Mouse (Mus musculus): ENCODE results near the gene Myo9a. TPM values are rescaled to one million over a fixed set of nuclear protein-coding genes. Genes with fewer than 3 reads are reported as not detected.

Gene Myo9a
- total and polyA plus RNA-seq, 2 experiments from 2014 or later, result 16.5 to 38.3 TPM

- H3K4me1 ChIP-seq (ENCODE audit: insufficient read depth, low read length), result 0 out of 2 replicates have a peak, but pooled peaks cover 3% of the 10 kb centered on the region
- H3K9ac ChIP-seq (replicated peaks; ENCODE audit: low read length, poor library complexity, severe bottlenecking), result no peak overlapping the region
These were observed 23.0 kb upstream of the Myo9a start for GRCm38 (mm10) chr9:59727569-59728286.

GRCm38 (mm10) chr9:59731136-59731535 lies 19.6 kb upstream of the Myo9a start:
- H3K36me3 ChIP-seq (ENCODE audit: insufficient read depth, low read length), result no peaks in the 10 kb centered on the region
- no peak overlapping the region for H3K9ac ChIP-seq (replicated peaks; ENCODE audit: low read length, poor library complexity, severe bottlenecking)
- no peak for DNase-seq (ENCODE audit: low spot score)
- no peaks in the 10 kb centered on the region for H3K4me1 ChIP-seq (ENCODE audit: insufficient read depth, low read length)
- H3K4me2 ChIP-seq (ENCODE audit: low read depth, low read length, poor library complexity, severe bottlenecking), result no peak overlapping the region
- TF ChIP-seq CTCF (IDR thresholded peaks at IDR 0.05), result no peak
- H3K27ac ChIP-seq (ENCODE audit: low read depth, low read length), result no peak overlapping the region
- no peaks in the 10 kb centered on the region for H3K9me3 ChIP-seq (ENCODE audit: low read length)
- ATAC-seq (ENCODE audit: low FRiP score), result no peak
- no peak overlapping the region for H3K4me3 ChIP-seq (ENCODE audit: low read depth, low read length)
- H3K27me3 ChIP-seq (ENCODE audit: insufficient read depth, low read length), result no peaks in the 10 kb centered on the region
- WGBS, result 88% methylated on average over 5 of the region's 5 CpGs

More at GRCm38 (mm10) chr9:59727569-59728286, 23.0 kb upstream of the Myo9a start:
- Histone ChIP-seq H3K4me2 (ENCODE audit: low read depth, low read length, poor library complexity, severe bottlenecking) (no peak overlapping the region), H3K27ac (ENCODE audit: low read depth, low read length) (no peak overlapping the region), H3K4me3 (ENCODE audit: low read depth, low read length) (no peak overlapping the region), H3K9me3 (ENCODE audit: low read length) (no peaks in the 10 kb centered on the region), H3K27me3 (ENCODE audit: insufficient read depth, low read length) (no peaks in the 10 kb centered on the region), H3K36me3 (ENCODE audit: insufficient read depth, low read length) (no peaks in the 10 kb centered on the region)
- no peak for TF ChIP-seq CTCF (IDR thresholded peaks at IDR 0.05)
- WGBS, result 88% methylated on average over 11 of the region's 11 CpGs
- ATAC-seq (ENCODE audit: low FRiP score), result no peak
- no peak for DNase-seq (ENCODE audit: low spot score)

GRCm38 (mm10) chr9:59733075-59733474 lies 17.6 kb upstream of the Myo9a start:
- no peaks in the 10 kb centered on the region for H3K9me3 ChIP-seq (ENCODE audit: low read length)
- H3K4me1 ChIP-seq (ENCODE audit: insufficient read depth, low read length), result no peaks in the 10 kb centered on the region
- H3K4me2 ChIP-seq (ENCODE audit: low read depth, low read length, poor library complexity, severe bottlenecking), result no peak overlapping the region
- ATAC-seq (ENCODE audit: low FRiP score) (no peak), DNase-seq (ENCODE audit: low spot score) (no peak)
- no peak overlapping the region for H3K9ac ChIP-seq (replicated peaks; ENCODE audit: low read length, poor library complexity, severe bottlenecking)
- WGBS, result 84% methylated on average over 6 of the region's 6 CpGs
- H3K27me3 ChIP-seq (ENCODE audit: insufficient read depth, low read length), result no peaks in the 10 kb centered on the region
- no peaks in the 10 kb centered on the region for H3K36me3 ChIP-seq (ENCODE audit: insufficient read depth, low read length)
- no peak overlapping the region for H3K4me3 ChIP-seq (ENCODE audit: low read depth, low read length)
- H3K27ac ChIP-seq (ENCODE audit: low read depth, low read length), result no peak overlapping the region
- no peak for TF ChIP-seq CTCF (IDR thresholded peaks at IDR 0.05)

- Histone ChIP-seq H3K4me2 (ENCODE audit: low read depth, low read length, poor library complexity, severe bottlenecking) (no peak overlapping the region), H3K9me3 (ENCODE audit: low read length) (no peaks in the 10 kb centered on the region), H3K4me3 (ENCODE audit: low read depth, low read length) (no peak overlapping the region), H3K36me3 (ENCODE audit: insufficient read depth, low read length) (no peaks in the 10 kb centered on the region), H3K27me3 (ENCODE audit: insufficient read depth, low read length) (no peaks in the 10 kb centered on the region), H3K9ac (replicated peaks; ENCODE audit: low read length, poor library complexity, severe bottlenecking) (no peak overlapping the region), H3K27ac (ENCODE audit: low read depth, low read length) (no peak overlapping the region), H3K4me1 (ENCODE audit: insufficient read depth, low read length) (no peaks in the 10 kb centered on the region)
- no peak for ATAC-seq (ENCODE audit: low FRiP score)
- TF ChIP-seq CTCF (IDR thresholded peaks at IDR 0.05), result no peak
- WGBS, result 76% methylated on average over 4 of the region's 4 CpGs
- no peak for DNase-seq (ENCODE audit: low spot score)
These were observed 15.3 kb upstream of the Myo9a start for GRCm38 (mm10) chr9:59735394-59735793.

- no peaks in the 10 kb centered on the region for H3K36me3 ChIP-seq (ENCODE audit: insufficient read depth, low read length)
- no peak for TF ChIP-seq CTCF (IDR thresholded peaks at IDR 0.05)
- ATAC-seq (ENCODE audit: low FRiP score), result no peak
- no peak overlapping the region for H3K4me3 ChIP-seq (ENCODE audit: low read depth, low read length)
- DNase-seq (ENCODE audit: low spot score), result no peak
- 93% methylated on average over 2 of the region's 2 CpGs for WGBS
- H3K9ac ChIP-seq (replicated peaks; ENCODE audit: low read length, poor library complexity, severe bottlenecking), result no peak overlapping the region
- no peaks in the 10 kb centered on the region for H3K4me1 ChIP-seq (ENCODE audit: insufficient read depth, low read length)
- no peaks in the 10 kb centered on the region for H3K9me3 ChIP-seq (ENCODE audit: low read length)
- H3K27ac ChIP-seq (ENCODE audit: low read depth, low read length), result no peak overlapping the region
- H3K27me3 ChIP-seq (ENCODE audit: insufficient read depth, low read length), result no peaks in the 10 kb centered on the region
- no peak overlapping the region for H3K4me2 ChIP-seq (ENCODE audit: low read depth, low read length, poor library complexity, severe bottlenecking)
These were observed 10.1 kb upstream of the Myo9a start for GRCm38 (mm10) chr9:59740593-59740992.

GRCm38 (mm10) chr9:59743903-59744302 lies 6.8 kb upstream of the Myo9a start:
- H3K9ac ChIP-seq (replicated peaks; ENCODE audit: low read length, poor library complexity, severe bottlenecking), result no peak overlapping the region
- TF ChIP-seq CTCF (IDR thresholded peaks at IDR 0.05), result no peak
- H3K27me3 ChIP-seq (ENCODE audit: insufficient read depth, low read length), result no peaks in the 10 kb centered on the region
- H3K9me3 ChIP-seq (ENCODE audit: low read length), result no peaks in the 10 kb centered on the region
- no peak for ATAC-seq (ENCODE audit: low FRiP score)
- WGBS, result 95% methylated on average over 3 of the region's 3 CpGs
- no peak overlapping the region for H3K27ac ChIP-seq (ENCODE audit: low read depth, low read length)
- no peak for DNase-seq (ENCODE audit: low spot score)
- H3K36me3 ChIP-seq (ENCODE audit: insufficient read depth, low read length), result no peaks in the 10 kb centered on the region
- no peak overlapping the region for H3K4me3 ChIP-seq (ENCODE audit: low read depth, low read length)
- H3K4me2 ChIP-seq (ENCODE audit: low read depth, low read length, poor library complexity, severe bottlenecking), result no peak overlapping the region
- no peaks in the 10 kb centered on the region for H3K4me1 ChIP-seq (ENCODE audit: insufficient read depth, low read length)

Data from midbrain, postnatal 0 days (tissue).